Mouse (Mus musculus) lung, adult 2 months (tissue): ENCODE data around the gene Gm28305.

Experiments used
- CTCF ChIP-seq: fragments of 200-500 bp; IDR thresholded peaks from 2 replicates; pipeline ENCODE4 v1.5.1; 2011; ENCODE audit warnings: mild to moderate bottlenecking, low read length, control low read depth; ENCODE audit not compliant: insufficient read depth
- POLR2A ChIP-seq: fragments of 200-500 bp; IDR thresholded peaks from 2 replicates; pipeline ENCODE4 v1.6.1; 2011; ENCODE audit warnings: low read depth, mild to moderate bottlenecking, control low read depth, low read length, borderline replicate concordance; ENCODE audit errors: extremely low read depth

GRCm38 (mm10) chr9:104102301-104102700 lies 61.8 kb downstream of the Gm28305 start:
- TF ChIP-seq CTCF = no peak
- TF ChIP-seq POLR2A = no peak
